Mouse (Mus musculus) NIH3T3 (cell line): ENCODE results near the gene Pgm2.
A peak's percentile ranks its signal among the peaks of the same experiment; 100 is the strongest.

Experiments used
- DNase-seq: peaks from one replicate; pipeline ENCODE4 v3.0.0-alpha.2; 2012; ENCODE audit warnings: low read depth

Gene Pgm2

GRCm38 (mm10) chr5:64144315-64144714, 51.6 kb downstream of the Pgm2 start:
- DNase-seq = no peak

- peak; percentile 72 for DNase-seq
Observed at GRCm38 (mm10) chr5:64146384-64147005, 53.7 kb downstream of the Pgm2 start.

GRCm38 (mm10) chr5:64149184-64150127, 56.7 kb downstream of the Pgm2 start:
- DNase-seq = no peak

- peak; percentile 35 for DNase-seq
Observed at GRCm38 (mm10) chr5:64153319-64153718, 60.6 kb downstream of the Pgm2 start.

- DNase-seq = no peak
Observed at GRCm38 (mm10) chr5:64155861-64156550, 63.3 kb downstream of the Pgm2 start, which contains the start of gene Tbc1d1. Tbc1d1 (plus strand) TSS chr5:64156305.

GRCm38 (mm10) chr5:64156579-64156978, 63.8 kb downstream of the Pgm2 start:
- DNase-seq = no peak

GRCm38 (mm10) chr5:64157926-64158325, 65.2 kb downstream of the Pgm2 start:
- no peak for DNase-seq

GRCm38 (mm10) chr5:64158501-64158900, 65.8 kb downstream of the Pgm2 start:
- DNase-seq = no peak

- no peak for DNase-seq
Observed at GRCm38 (mm10) chr5:64159065-64159780, 66.5 kb downstream of the Pgm2 start.

GRCm38 (mm10) chr5:64159781-64160704, 67.3 kb downstream of the Pgm2 start:
- peak; percentile 62 for DNase-seq

GRCm38 (mm10) chr5:64160705-64161391, 68.1 kb downstream of the Pgm2 start:
- peak; percentile 35 for DNase-seq

- DNase-seq = no peak
Observed at GRCm38 (mm10) chr5:64161917-64162316, 69.2 kb downstream of the Pgm2 start.

- DNase-seq = no peak
Observed at GRCm38 (mm10) chr5:64162582-64162981, 69.8 kb downstream of the Pgm2 start.

- no peak for DNase-seq
Observed at GRCm38 (mm10) chr5:64164414-64164813, 71.7 kb downstream of the Pgm2 start.

GRCm38 (mm10) chr5:64165826-64166225, 73.1 kb downstream of the Pgm2 start:
- no peak for DNase-seq

- no peak for DNase-seq
Observed at GRCm38 (mm10) chr5:64168990-64169540, 76.3 kb downstream of the Pgm2 start.

GRCm38 (mm10) chr5:64172884-64173283, 80.1 kb downstream of the Pgm2 start:
- DNase-seq = no peak

- DNase-seq = no peak
Observed at GRCm38 (mm10) chr5:64173302-64173701, 80.6 kb downstream of the Pgm2 start.

GRCm38 (mm10) chr5:64174429-64174935, 81.7 kb downstream of the Pgm2 start:
- peak; percentile 15 for DNase-seq
